Mouse (Mus musculus): ENCODE measurements around the gene Mrpl43. TPM values are rescaled to one million over a fixed set of nuclear protein-coding genes. Genes with fewer than 3 reads are reported as not detected.
A peak's percentile ranks its signal among the peaks of the same experiment; 100 is the strongest.
"Not testable (repeated sequence)": the region's sequence is repeated elsewhere in the genome, so short reads cannot be mapped to it uniquely, and the experiment has no call there.

Gene Mrpl43
- polyA plus RNA-seq, 1 experiment from 2014 or later: 75.3 TPM

- Histone ChIP-seq H3K36me3 (no peaks in the 10 kb centered on the region), H3K4me1 (peaks cover 20% of the 10 kb centered on the region), H3K27me3 (ENCODE audit: low read depth, poor library complexity, severe bottlenecking) (peaks cover 83% of the 10 kb centered on the region), H3K4me3 (no peak overlapping the region), H3K9me3 (replicated peaks) (no peaks in the 10 kb centered on the region), H3K27ac (peak overlapping the region; percentile 19; the same call in 1 of the 2 replicates)
- WGBS: 48% methylated on average over 13 of the region's 13 CpGs
- DNase-seq (ENCODE audit: low spot score): no peak
These were observed 34.0 kb upstream of the Mrpl43 start for GRCm38 (mm10) chr19:45040214-45040613.

GRCm38 (mm10) chr19:45038198-45038597, 32.0 kb upstream of the Mrpl43 start:
- DNase-seq (ENCODE audit: low spot score); H3K27ac ChIP-seq; H3K4me3 ChIP-seq; H3K9me3 ChIP-seq (replicated peaks); H3K36me3 ChIP-seq: not testable (repeated sequence)
- Histone ChIP-seq H3K4me1 (peaks cover 36% of the 10 kb centered on the region), H3K27me3 (ENCODE audit: low read depth, poor library complexity, severe bottlenecking) (peaks cover 63% of the 10 kb centered on the region)
- WGBS: 95% methylated on average over 7 of the region's 7 CpGs

- Histone ChIP-seq H3K27ac (0 out of 2 replicates have a peak overlapping the region, but pooled peaks have one; percentile 44), H3K27me3 (ENCODE audit: low read depth, poor library complexity, severe bottlenecking) (peaks cover 50% of the 10 kb centered on the region), H3K4me3 (no peak overlapping the region), H3K4me1 (peaks cover 44% of the 10 kb centered on the region), H3K36me3 (no peaks in the 10 kb centered on the region), H3K9me3 (replicated peaks) (no peaks in the 10 kb centered on the region)
- DNase-seq (ENCODE audit: low spot score): no peak
- 29% methylated on average over 16 of the region's 16 CpGs for WGBS
These were observed 30.6 kb upstream of the Mrpl43 start for GRCm38 (mm10) chr19:45036867-45037266.

GRCm38 (mm10) chr19:45032570-45033332, 26.5 kb upstream of the Mrpl43 start:
- Histone ChIP-seq H3K27ac (no peak overlapping the region), H3K27me3 (ENCODE audit: low read depth, poor library complexity, severe bottlenecking) (peaks cover 16% of the 10 kb centered on the region; the same call in 1 of the 2 replicates), H3K36me3 (peaks cover 14% of the 10 kb centered on the region), H3K4me3 (no peak overlapping the region), H3K4me1 (peaks cover 71% of the 10 kb centered on the region), H3K9me3 (replicated peaks) (no peaks in the 10 kb centered on the region)
- WGBS: 57% methylated on average over 17 of the region's 17 CpGs
- no peak for DNase-seq (ENCODE audit: low spot score)

DNA sequence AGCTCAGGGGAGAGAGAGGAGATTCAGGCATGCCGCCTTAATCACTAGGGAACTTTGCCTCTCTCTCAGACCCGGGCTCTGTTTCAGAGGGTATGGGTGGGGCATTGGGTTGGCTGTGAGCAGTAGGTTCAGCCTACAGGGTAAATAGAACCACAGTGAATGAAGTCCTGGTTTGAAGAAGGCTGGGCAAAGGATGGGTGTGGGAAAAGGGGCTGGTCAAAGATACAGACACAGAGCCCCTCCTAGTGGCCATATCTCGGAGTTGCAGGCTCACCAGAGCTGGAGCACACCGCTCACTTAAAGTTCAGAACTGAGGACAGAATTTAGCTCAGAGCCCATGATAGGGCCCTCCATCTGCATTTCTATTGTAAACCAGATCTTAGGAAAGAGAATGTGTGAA, 25.5 kb upstream of the Mrpl43 start:
- H3K27me3 ChIP-seq (ENCODE audit: low read depth, poor library complexity, severe bottlenecking): peaks cover 10% of the 10 kb centered on the region; the same call in 1 of the 2 replicates
- 27% methylated on average over 4 of the region's 4 CpGs for WGBS
- DNase-seq (ENCODE audit: low spot score): peak; percentile 82
- no peak overlapping the region for H3K4me3 ChIP-seq
- H3K9me3 ChIP-seq (replicated peaks): no peaks in the 10 kb centered on the region
- H3K36me3 ChIP-seq: peaks cover 23% of the 10 kb centered on the region
- peaks cover 72% of the 10 kb centered on the region for H3K4me1 ChIP-seq
- no peak overlapping the region for H3K27ac ChIP-seq

- Histone ChIP-seq H3K36me3 (peaks cover 31% of the 10 kb centered on the region), H3K4me1 (peaks cover 71% of the 10 kb centered on the region), H3K27me3 (ENCODE audit: low read depth, poor library complexity, severe bottlenecking) (0 out of 2 replicates have a peak, but pooled peaks cover 2% of the 10 kb centered on the region), H3K27ac (0 out of 2 replicates have a peak overlapping the region, but pooled peaks have one; percentile 8), H3K4me3 (0 out of 2 replicates have a peak overlapping the region, but pooled peaks have one; percentile 16), H3K9me3 (replicated peaks) (no peaks in the 10 kb centered on the region)
- peak; percentile 82 for DNase-seq (ENCODE audit: low spot score)
- WGBS: 43% methylated on average over 20 of the region's 20 CpGs
These were observed 24.8 kb upstream of the Mrpl43 start for GRCm38 (mm10) chr19:45030746-45031693.

DNA sequence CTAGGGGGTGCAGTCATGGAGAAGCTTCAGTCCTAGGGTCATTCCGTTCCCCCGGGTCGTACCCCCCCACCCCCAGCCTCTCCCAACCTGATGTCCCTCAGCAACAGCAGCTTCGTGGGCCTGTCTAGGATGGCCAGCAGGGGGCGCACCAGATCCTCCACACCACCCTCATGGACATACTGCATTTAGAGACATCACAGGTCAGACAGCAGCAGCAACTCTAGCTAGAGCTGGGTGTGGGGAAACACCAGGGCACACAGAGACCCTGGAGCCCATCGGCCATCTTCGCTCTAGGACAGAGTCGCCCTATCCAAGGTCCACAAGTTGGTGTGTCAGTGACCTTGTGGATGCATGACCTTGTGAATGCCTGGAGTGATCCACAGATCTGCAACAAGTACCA, 23.9 kb upstream of the Mrpl43 start:
- H3K4me3 ChIP-seq: no peak overlapping the region
- WGBS: 36% methylated on average over 8 of the region's 8 CpGs
- H3K9me3 ChIP-seq (replicated peaks): no peaks in the 10 kb centered on the region
- peaks cover 40% of the 10 kb centered on the region for H3K36me3 ChIP-seq
- no peaks in the 10 kb centered on the region for H3K27me3 ChIP-seq (ENCODE audit: low read depth, poor library complexity, severe bottlenecking)
- no peak overlapping the region for H3K27ac ChIP-seq
- peak; percentile 82 for DNase-seq (ENCODE audit: low spot score)
- peaks cover 71% of the 10 kb centered on the region for H3K4me1 ChIP-seq

- 63% methylated on average over 6 of the region's 9 CpGs for WGBS
- H3K4me1 ChIP-seq: peaks cover 66% of the 10 kb centered on the region
These were observed 23.3 kb upstream of the Mrpl43 start for GRCm38 (mm10) chr19:45029571-45029970.

DNA sequence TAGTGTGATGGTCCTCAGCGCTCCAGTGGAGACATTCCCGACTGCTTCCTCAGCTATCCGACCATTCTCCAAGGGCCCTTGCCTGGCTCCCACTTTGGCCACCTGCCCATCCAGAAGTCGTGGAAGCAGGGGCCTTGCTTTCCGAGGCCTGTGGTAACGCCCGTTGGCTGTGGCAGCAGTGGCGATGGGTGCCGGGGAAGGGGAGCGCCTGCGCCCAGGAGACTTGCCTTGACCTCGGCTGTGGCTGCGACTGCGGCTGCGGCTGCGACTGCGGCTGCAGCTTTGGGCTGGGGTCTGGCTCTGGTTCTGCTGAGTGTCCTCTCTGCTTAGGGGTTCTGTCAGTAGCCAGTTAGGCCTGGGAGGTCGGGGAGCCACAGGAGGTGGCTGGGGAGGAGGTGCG, 22.5 kb upstream of the Mrpl43 start:
- Histone ChIP-seq H3K4me3 (no peak overlapping the region), H3K4me1 (peaks cover 64% of the 10 kb centered on the region), H3K27me3 (ENCODE audit: low read depth, poor library complexity, severe bottlenecking) (no peaks in the 10 kb centered on the region), H3K27ac (peak overlapping the region; percentile 15; the same call in 1 of the 2 replicates), H3K9me3 (replicated peaks) (no peaks in the 10 kb centered on the region), H3K36me3 (peaks cover 54% of the 10 kb centered on the region)
- DNase-seq (ENCODE audit: low spot score): no peak
- WGBS: 57% methylated on average over 19 of the region's 19 CpGs

More at GRCm38 (mm10) chr19:45029571-45029970, 23.3 kb upstream of the Mrpl43 start:
- H3K27ac ChIP-seq: no peak overlapping the region
- no peaks in the 10 kb centered on the region for H3K27me3 ChIP-seq (ENCODE audit: low read depth, poor library complexity, severe bottlenecking)
- no peak for DNase-seq (ENCODE audit: low spot score)
- peaks cover 45% of the 10 kb centered on the region for H3K36me3 ChIP-seq
- H3K9me3 ChIP-seq (replicated peaks): no peaks in the 10 kb centered on the region
- H3K4me3 ChIP-seq: no peak overlapping the region

- H3K4me3 ChIP-seq: no peak overlapping the region
- H3K27ac ChIP-seq: peak overlapping the region; percentile 42; the same call in 1 of the 2 replicates
- DNase-seq (ENCODE audit: low spot score): no peak
- WGBS: 86% methylated on average over 6 of the region's 6 CpGs
- peaks cover 63% of the 10 kb centered on the region for H3K36me3 ChIP-seq
- no peaks in the 10 kb centered on the region for H3K9me3 ChIP-seq (replicated peaks)
- peaks cover 60% of the 10 kb centered on the region for H3K4me1 ChIP-seq
- no peaks in the 10 kb centered on the region for H3K27me3 ChIP-seq (ENCODE audit: low read depth, poor library complexity, severe bottlenecking)
These were observed 21.6 kb upstream of the Mrpl43 start for GRCm38 (mm10) chr19:45027848-45028247.

DNA sequence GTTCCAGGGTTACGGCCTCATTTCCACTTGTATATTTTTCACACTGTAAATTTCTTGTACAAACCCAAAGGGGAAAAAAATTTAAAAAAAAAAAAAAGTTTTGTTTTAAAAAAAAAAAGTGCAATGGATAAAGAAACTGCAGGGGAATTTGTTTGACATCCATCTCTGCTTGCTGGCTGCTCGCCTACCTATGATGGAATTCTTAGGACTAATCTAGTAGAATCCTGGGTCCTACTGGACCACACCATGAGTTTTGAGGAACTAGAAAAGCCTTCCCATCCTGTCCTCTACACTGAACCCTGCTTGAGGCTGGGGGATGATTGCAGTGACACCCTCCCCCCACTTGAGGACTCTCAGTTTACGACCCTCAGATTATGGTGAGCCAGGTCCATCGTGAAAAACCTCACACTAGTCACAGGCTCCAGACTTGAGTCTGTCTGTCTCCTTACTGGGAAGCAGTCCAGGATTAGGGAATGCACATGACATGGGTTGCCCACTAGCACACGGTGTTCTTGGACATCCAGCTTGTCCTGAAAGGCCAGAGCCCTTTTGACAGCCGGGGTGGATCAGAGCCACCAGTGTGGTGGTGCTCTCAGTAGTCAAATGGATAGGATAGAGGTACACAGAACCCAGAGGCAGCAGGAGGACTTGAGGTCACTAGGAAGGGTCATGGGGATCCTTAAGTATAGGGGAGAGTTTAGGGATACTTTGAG, 20.9 kb upstream of the Mrpl43 start:
- H3K27me3 ChIP-seq (ENCODE audit: low read depth, poor library complexity, severe bottlenecking): no peaks in the 10 kb centered on the region
- H3K4me3 ChIP-seq: no peak overlapping the region
- H3K27ac ChIP-seq: no peak overlapping the region
- no peak for DNase-seq (ENCODE audit: low spot score)
- 79% methylated on average over 6 of the region's 6 CpGs for WGBS
- H3K36me3 ChIP-seq: peaks cover 70% of the 10 kb centered on the region
- H3K9me3 ChIP-seq (replicated peaks): no peaks in the 10 kb centered on the region
- H3K4me1 ChIP-seq: peaks cover 53% of the 10 kb centered on the region

- H3K27me3 ChIP-seq (ENCODE audit: low read depth, poor library complexity, severe bottlenecking): no peaks in the 10 kb centered on the region
- WGBS: 91% methylated on average over 37 of the region's 37 CpGs
- DNase-seq (ENCODE audit: low spot score): no peak
- peak overlapping the region; percentile 14; the same call in 1 of the 2 replicates for H3K4me3 ChIP-seq
- peaks cover 53% of the 10 kb centered on the region for H3K4me1 ChIP-seq
- H3K9me3 ChIP-seq (replicated peaks): no peaks in the 10 kb centered on the region
- peaks cover 81% of the 10 kb centered on the region for H3K36me3 ChIP-seq
- H3K27ac ChIP-seq: no peak overlapping the region
These were observed 19.8 kb upstream of the Mrpl43 start for GRCm38 (mm10) chr19:45025937-45026568.
